Mouse (Mus musculus): Measurements from ENCODE around the gene Atp6v0c. TPM values are rescaled to one million over a fixed set of nuclear protein-coding genes. Genes with fewer than 3 reads are reported as not detected.

The Atp6v0c gene
- polyA plus RNA-seq, 1 experiment, result 432 TPM

- no peaks in the 10 kb centered on the region for H3K27me3 ChIP-seq (ENCODE audit: control insufficient read depth, insufficient read depth, insufficient read length)
- H3ac ChIP-seq (ENCODE audit: control insufficient read depth, insufficient read length), result no peak overlapping the region
- no peaks in the 10 kb centered on the region for H3K36me3 ChIP-seq (ENCODE audit: control insufficient read depth, insufficient read depth)
- no peak overlapping the region for H3K4me2 ChIP-seq (ENCODE audit: low read depth)
- no peak overlapping the region for H3K4me3 ChIP-seq
- no peaks in the 10 kb centered on the region for H3K79me2 ChIP-seq (ENCODE audit: control insufficient read depth, insufficient read depth)
- TF ChIP-seq POLR2A (IDR thresholded peaks at IDR 0.05; ENCODE audit: insufficient read length, low read depth) (no peak), REST (IDR thresholded peaks at IDR 0.05; ENCODE audit: insufficient read depth, insufficient read length) (no peak), SRF (IDR thresholded peaks at IDR 0.05; ENCODE audit: control insufficient read depth, insufficient read length, low read depth) (no peak), TCF3 (IDR thresholded peaks at IDR 0.05; ENCODE audit: insufficient read length, low read depth) (no peak), CEBPB (IDR thresholded peaks at IDR 0.05; ENCODE audit: insufficient read depth, poor library complexity, severe bottlenecking) (no peak), POLR2AphosphoS2 (IDR thresholded peaks at IDR 0.05; ENCODE audit: insufficient read length, low read depth) (no peak), E2F4 (IDR thresholded peaks at IDR 0.05; ENCODE audit: insufficient read depth) (no peak), USF1 (IDR thresholded peaks at IDR 0.05; ENCODE audit: low read depth) (no peak), MAX (IDR thresholded peaks at IDR 0.05; ENCODE audit: low read depth) (no peak)
Measured at GRCm38 (mm10) chr17:24199252-24199651, 29.8 kb upstream of the Atp6v0c start.

- TF ChIP-seq CEBPB (IDR thresholded peaks at IDR 0.05; ENCODE audit: insufficient read depth, poor library complexity, severe bottlenecking), result no peak
- TF ChIP-seq E2F4 (IDR thresholded peaks at IDR 0.05; ENCODE audit: insufficient read depth), result no peak
- TF ChIP-seq MYOG (IDR thresholded peaks at IDR 0.05; ENCODE audit: control insufficient read depth in 1 of 3, insufficient read depth in 1 of 3, insufficient read length in 2 of 3, low read depth in 2 of 3), result no peak
- TF ChIP-seq POLR2A (IDR thresholded peaks at IDR 0.05; ENCODE audit: insufficient read length, low read depth), result no peak
- TF ChIP-seq SRF (IDR thresholded peaks at IDR 0.05; ENCODE audit: control insufficient read depth, insufficient read length, low read depth), result no peak
- TF ChIP-seq REST (IDR thresholded peaks at IDR 0.05; ENCODE audit: insufficient read depth, insufficient read length), result no peak
- no peak overlapping the region for H3K4me2 ChIP-seq (ENCODE audit: low read depth)
- no peak overlapping the region for H3K4me3 ChIP-seq
Measured at GRCm38 (mm10) chr17:24197032-24197824, 27.7 kb upstream of the Atp6v0c start.

GRCm38 (mm10) chr17:24195349-24195748 lies 25.8 kb upstream of the Atp6v0c start:
- Histone ChIP-seq H3K36me3 (ENCODE audit: control insufficient read depth, insufficient read depth) (no peaks in the 10 kb centered on the region), H3K27me3 (ENCODE audit: control insufficient read depth, insufficient read depth, insufficient read length) (no peaks in the 10 kb centered on the region), H3K4me2 (ENCODE audit: low read depth) (no peak overlapping the region), H3K4me3 (no peak overlapping the region), H3K79me2 (ENCODE audit: control insufficient read depth, insufficient read depth) (no peaks in the 10 kb centered on the region), H3ac (ENCODE audit: control insufficient read depth, insufficient read length) (no peak overlapping the region)
- TF ChIP-seq MYOD1 (IDR thresholded peaks at IDR 0.05; ENCODE audit: control insufficient read depth in 1 of 3, insufficient read length in 2 of 3, low read depth in 2 of 3), result no peak
- no peak for TF ChIP-seq TCF3 (IDR thresholded peaks at IDR 0.05; ENCODE audit: insufficient read length, low read depth)
- TF ChIP-seq E2F4 (IDR thresholded peaks at IDR 0.05; ENCODE audit: insufficient read depth), result no peak
- no peak for TF ChIP-seq MYOG (IDR thresholded peaks at IDR 0.05; ENCODE audit: control insufficient read depth in 1 of 3, insufficient read depth in 1 of 3, insufficient read length in 2 of 3, low read depth in 2 of 3)
- TF ChIP-seq CEBPB (IDR thresholded peaks at IDR 0.05; ENCODE audit: insufficient read depth, poor library complexity, severe bottlenecking), result no peak
- no peak for TF ChIP-seq POLR2AphosphoS2 (IDR thresholded peaks at IDR 0.05; ENCODE audit: insufficient read length, low read depth)
- TF ChIP-seq SRF (IDR thresholded peaks at IDR 0.05; ENCODE audit: control insufficient read depth, insufficient read length, low read depth), result no peak
- no peak for TF ChIP-seq POLR2A (IDR thresholded peaks at IDR 0.05; ENCODE audit: insufficient read length, low read depth)
- TF ChIP-seq MAX (IDR thresholded peaks at IDR 0.05; ENCODE audit: low read depth), result no peak
- TF ChIP-seq REST (IDR thresholded peaks at IDR 0.05; ENCODE audit: insufficient read depth, insufficient read length), result no peak
- no peak for TF ChIP-seq TCF12 (IDR thresholded peaks at IDR 0.05; ENCODE audit: insufficient read depth, poor library complexity, severe bottlenecking)
- no peak for TF ChIP-seq USF1 (IDR thresholded peaks at IDR 0.05; ENCODE audit: low read depth)

More at GRCm38 (mm10) chr17:24197032-24197824, 27.7 kb upstream of the Atp6v0c start:
- Histone ChIP-seq H3ac (ENCODE audit: control insufficient read depth, insufficient read length) (no peak overlapping the region), H3K27me3 (ENCODE audit: control insufficient read depth, insufficient read depth, insufficient read length) (no peaks in the 10 kb centered on the region), H3K36me3 (ENCODE audit: control insufficient read depth, insufficient read depth) (no peaks in the 10 kb centered on the region), H3K79me2 (ENCODE audit: control insufficient read depth, insufficient read depth) (no peaks in the 10 kb centered on the region)

GRCm38 (mm10) chr17:24193769-24194168 lies 24.3 kb upstream of the Atp6v0c start:
- H3K36me3 ChIP-seq (ENCODE audit: control insufficient read depth, insufficient read depth), result no peaks in the 10 kb centered on the region
- no peak overlapping the region for H3ac ChIP-seq (ENCODE audit: control insufficient read depth, insufficient read length)
- H3K79me2 ChIP-seq (ENCODE audit: control insufficient read depth, insufficient read depth), result no peaks in the 10 kb centered on the region
- no peak overlapping the region for H3K4me2 ChIP-seq (ENCODE audit: low read depth)
- no peak overlapping the region for H3K4me3 ChIP-seq
- H3K27me3 ChIP-seq (ENCODE audit: control insufficient read depth, insufficient read depth, insufficient read length), result no peaks in the 10 kb centered on the region
- TF ChIP-seq REST (IDR thresholded peaks at IDR 0.05; ENCODE audit: insufficient read depth, insufficient read length), result no peak
- no peak for TF ChIP-seq CEBPB (IDR thresholded peaks at IDR 0.05; ENCODE audit: insufficient read depth, poor library complexity, severe bottlenecking)
- no peak for TF ChIP-seq SRF (IDR thresholded peaks at IDR 0.05; ENCODE audit: control insufficient read depth, insufficient read length, low read depth)
- TF ChIP-seq MYOG (IDR thresholded peaks at IDR 0.05; ENCODE audit: control insufficient read depth in 1 of 3, insufficient read depth in 1 of 3, insufficient read length in 2 of 3, low read depth in 2 of 3), result no peak
- no peak for TF ChIP-seq E2F4 (IDR thresholded peaks at IDR 0.05; ENCODE audit: insufficient read depth)
- no peak for TF ChIP-seq TCF12 (IDR thresholded peaks at IDR 0.05; ENCODE audit: insufficient read depth, poor library complexity, severe bottlenecking)
- TF ChIP-seq POLR2AphosphoS2 (IDR thresholded peaks at IDR 0.05; ENCODE audit: insufficient read length, low read depth), result no peak
- TF ChIP-seq POLR2A (IDR thresholded peaks at IDR 0.05; ENCODE audit: insufficient read length, low read depth), result no peak
- no peak for TF ChIP-seq MYOD1 (IDR thresholded peaks at IDR 0.05; ENCODE audit: control insufficient read depth in 1 of 3, insufficient read length in 2 of 3, low read depth in 2 of 3)
- no peak for TF ChIP-seq MAX (IDR thresholded peaks at IDR 0.05; ENCODE audit: low read depth)
- TF ChIP-seq USF1 (IDR thresholded peaks at IDR 0.05; ENCODE audit: low read depth), result no peak
- TF ChIP-seq TCF3 (IDR thresholded peaks at IDR 0.05; ENCODE audit: insufficient read length, low read depth), result no peak

Data from myocyte (in vitro differentiated cells).